Mouse (Mus musculus): ENCODE data around the gene Adcy7.
A peak's percentile ranks its signal among the peaks of the same experiment; 100 is the strongest.

Gene Adcy7

DNA sequence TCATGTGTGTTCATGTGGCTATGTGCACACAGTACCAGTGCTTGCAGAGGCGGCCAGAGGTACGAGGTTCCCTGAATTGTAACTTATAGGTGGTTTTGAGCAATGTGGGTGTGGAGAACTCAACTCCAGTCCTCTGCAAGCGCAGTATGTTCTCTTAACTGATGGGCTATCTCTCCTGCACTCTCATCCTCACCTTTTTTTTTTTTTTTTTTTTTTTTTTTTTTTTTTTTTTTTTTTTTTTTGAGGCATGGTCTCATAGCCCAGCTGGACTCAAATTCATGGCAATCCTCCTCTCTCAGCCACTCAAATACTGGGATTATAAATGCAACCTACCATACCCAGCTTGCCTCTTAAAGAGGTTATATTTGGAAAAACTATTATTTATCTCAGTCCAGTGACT is 58.6 kb downstream of the Adcy7 start:
- no peak for DNase-seq (ENCODE audit: low spot score in 2 of 2)

DNA sequence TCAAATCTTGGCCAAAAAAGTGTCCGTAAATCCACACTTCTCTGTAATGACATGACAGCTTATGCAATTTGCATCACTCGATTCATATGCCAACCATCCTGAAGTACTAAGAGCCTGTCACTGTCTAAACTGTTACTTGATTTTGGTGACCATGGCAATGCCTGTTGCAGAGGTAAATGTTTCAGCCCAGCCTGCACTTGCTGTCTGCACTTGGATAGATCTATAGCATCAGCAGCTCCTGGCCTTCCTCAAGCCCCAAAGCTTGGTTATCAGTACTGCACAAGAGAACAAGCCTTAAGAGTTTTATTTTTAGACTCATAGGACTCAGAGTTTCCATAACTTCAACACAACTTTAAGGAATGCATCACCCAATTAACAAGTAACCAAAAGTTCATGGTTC is 62.2 kb downstream of the Adcy7 start:
- DNase-seq (ENCODE audit: low spot score in 2 of 2): no peak

DNA sequence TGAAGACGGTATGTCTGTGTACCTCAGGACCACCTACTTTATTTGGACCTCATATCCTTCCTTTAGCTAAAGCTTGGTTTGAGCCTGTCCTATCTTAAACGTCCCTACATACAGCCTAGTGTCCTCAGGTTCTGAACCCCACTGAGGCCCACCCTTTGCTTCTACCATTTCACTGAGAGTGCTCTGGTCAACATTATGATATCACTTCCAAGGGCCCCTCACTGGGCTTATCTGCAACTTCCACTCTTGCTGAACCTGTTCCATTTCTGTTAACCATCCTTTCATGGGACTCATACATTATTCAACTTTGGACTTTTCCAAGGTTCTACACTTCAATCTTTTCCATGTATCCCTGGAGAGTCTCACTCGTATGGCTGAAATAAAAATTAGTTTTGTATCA is 62.8 kb downstream of the Adcy7 start:
- no peak for DNase-seq (ENCODE audit: low spot score in 2 of 2)

DNA sequence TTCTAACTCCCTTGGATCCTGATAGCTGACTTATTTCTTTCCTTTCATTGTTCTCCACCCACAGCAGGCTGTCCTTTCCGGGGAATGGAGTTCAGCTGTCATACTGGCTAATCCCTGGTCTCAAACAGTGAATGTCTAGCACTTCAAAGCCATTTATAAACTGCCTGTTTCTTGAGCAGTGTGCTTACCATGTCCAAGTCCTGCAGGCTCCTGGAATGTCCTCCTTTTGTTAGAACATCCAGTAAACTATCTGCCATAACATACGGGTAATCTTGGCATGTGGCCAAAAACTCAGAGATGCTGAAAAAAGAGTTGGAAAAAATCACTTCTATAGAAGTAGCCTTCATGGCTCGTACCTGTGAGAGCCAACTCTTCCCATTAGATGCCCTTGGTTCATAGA is 67.0 kb downstream of the Adcy7 start:
- no peak for DNase-seq (ENCODE audit: low spot score in 2 of 2)

DNA sequence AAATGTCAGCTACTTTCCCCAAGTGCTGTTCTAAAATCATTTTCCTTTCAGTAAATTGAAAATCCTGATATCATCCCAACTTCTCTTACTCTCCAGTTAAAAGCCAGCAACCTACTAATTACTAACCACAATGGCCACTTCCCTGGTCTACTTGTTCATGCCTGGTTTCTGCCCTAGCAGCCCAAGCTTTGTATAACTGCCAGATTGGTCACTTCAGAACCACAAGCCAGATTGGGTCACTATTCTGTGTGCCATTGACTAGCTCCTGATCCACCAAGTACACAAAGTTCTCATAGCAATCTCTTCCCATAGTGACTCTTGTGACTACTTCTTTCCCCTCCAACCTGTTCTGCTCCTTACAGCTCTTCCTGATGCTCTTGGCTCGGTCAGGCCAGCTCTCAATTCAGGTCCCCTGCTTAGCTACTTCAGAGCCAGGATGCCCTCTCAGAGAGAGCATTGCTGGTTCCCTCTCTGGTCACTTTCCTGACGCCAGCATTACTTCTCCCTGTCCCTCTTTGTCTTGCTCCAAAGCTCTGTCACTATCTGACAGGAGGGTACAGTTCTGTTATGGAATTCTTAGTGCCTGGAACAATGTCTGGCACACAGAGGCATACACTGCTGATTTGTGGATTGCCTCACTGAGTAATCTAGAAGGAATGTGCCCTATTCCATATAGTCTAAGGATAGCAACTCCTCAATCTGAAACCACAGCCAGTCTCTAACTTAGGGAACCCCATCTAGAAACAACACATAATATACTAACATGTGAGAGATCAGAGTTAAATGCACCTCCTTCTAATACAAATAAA is 67.9 kb downstream of the Adcy7 start:
- no peak for DNase-seq (ENCODE audit: low spot score in 2 of 2)

DNA sequence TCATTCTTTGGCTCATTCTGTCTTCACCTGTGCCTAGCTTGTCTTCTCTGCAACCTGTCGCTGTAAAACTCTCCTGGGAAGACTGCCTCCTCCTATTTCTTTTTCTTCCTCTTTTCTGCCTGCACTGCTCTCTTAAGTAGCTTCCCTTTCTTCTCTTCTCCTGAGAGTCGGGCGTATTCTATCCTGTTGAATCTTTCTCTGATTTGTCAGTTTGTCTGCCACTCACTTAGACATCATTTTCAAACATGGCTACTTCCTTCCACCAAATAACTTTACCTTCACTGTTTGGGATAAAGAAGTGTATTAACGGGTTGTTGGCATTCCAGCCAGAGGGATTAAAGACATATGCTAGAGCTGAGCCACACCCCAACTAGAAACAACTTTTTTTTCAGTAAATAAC is 69.8 kb downstream of the Adcy7 start:
- no peak for DNase-seq (ENCODE audit: low spot score in 2 of 2)

DNA sequence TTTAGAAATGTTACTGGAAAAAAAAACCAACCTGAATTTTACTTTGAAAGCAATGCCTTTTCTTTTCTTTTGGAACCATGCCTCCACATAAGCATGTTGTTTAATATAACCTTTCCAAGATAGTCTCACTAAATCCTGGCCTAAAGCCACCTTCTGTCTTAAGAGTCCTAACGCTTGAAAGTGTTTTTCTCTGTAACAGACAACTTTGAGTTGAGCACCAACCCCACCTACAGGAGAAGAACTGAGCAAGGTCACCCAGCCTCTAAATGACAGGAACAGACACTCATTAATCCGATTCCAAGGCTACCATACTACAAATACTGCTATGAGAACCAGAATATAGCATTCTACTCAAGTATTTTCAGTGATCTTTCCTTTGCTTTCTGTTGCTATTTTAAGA is 76.8 kb downstream of the Adcy7 start:
- no peak for DNase-seq (ENCODE audit: low spot score in 2 of 2)

DNA sequence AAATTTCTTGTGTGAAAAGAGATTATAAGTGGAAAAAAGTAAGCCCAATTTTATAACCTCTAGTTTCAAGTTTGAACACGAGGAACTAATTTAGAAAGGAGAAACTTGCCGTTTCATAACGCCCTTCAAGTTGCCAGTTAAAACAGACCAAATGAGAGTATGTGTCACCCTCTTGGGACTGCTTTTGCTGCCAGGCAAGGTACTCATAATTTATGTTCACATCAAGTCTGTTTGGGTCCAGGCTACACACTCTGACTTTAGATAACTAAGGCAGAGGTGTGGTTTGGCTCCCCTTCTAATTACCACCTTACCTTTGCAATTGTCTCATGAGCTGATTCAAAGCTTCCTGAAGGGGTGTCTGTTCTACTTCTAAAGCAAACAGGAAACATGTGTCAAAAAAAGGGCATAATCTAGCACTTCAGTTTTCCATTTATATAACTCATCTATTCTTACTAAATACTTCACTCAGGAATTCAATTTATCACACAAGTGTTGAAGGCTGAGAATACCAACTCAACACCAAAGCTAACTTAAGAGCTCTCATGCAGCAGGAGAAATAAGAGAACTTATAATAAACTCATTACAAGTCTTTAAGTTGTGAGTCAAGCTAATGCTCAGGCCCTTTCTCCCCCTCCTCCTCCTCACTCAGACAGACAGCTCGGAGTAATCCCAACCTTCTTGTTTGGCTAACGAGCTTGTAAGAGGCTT is 85.2 kb downstream of the Adcy7 start:
- no peak for DNase-seq (ENCODE audit: low spot score in 2 of 2)

DNA sequence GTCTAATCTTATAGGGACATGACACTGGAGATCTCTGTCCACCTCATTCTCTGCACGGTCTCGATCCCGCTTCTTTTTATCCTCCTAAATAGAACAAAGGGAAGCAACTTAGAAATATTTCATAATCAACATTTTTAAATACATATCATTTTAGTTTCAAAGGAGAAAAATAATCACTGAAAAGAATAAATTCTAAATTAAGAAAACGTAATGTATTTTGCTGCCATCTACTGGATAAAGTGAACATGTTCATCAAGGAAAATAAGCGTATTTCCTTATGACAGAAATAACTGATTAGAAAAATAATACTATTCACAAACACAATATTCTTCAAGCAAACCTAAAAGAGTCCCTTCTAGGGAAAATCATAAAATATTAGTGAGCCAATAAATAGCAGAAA is 85.7 kb downstream of the Adcy7 start:
- DNase-seq (ENCODE audit: low spot score in 2 of 2): no peak

DNA sequence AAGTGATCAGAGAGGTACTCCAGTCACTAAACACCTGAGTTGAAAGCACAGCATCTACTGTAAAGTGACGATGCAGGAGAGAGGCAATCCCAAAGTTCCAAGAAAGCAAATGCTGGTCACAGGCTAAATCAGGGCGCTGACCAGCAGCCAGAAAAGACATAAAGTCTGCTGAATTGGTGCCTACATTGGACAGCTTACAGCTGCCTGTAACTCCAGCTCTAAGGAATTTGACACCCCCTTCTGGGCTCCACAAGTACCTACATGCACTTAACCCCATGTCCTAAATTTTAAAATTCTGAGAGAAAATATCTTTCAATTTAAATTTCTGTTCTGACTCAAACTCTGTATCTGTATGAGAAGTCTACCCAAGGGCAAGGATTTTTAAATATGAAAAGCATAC is 87.8 kb downstream of the Adcy7 start:
- DNase-seq (ENCODE audit: low spot score in 2 of 2): no peak

DNA sequence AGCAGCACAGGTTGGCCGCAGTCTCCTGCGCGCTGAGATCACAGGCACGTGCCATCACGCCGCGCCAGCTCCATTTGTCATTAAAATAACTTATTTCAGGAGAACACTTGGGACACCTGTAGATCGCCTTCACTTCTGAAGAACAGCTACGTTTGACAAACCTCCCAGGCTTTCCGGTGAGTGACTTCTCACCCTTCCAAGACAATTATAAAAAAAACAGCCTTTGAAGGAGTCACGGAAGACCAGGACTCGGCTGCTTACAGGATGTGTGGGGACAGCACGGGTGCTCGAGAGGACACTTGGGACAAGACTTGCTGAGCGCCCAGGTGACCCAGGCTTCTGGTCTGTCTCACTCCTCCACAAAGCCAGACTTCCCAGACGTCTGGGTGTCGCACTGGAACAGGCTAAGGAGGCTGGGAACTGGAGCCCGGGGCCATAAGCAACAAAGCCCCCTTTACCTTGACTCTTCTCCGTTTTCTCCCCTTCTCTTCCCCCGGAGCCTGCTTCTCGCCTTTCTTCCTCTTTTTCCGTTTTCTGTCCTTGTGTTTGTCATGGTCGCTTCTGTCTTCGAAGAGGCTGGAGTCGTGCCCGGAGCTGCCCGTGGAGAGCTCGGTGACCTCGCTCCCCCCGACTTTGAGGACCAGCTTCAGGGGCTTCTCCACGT is 89.0 kb downstream of the Adcy7 start:
- no peak for DNase-seq (ENCODE audit: low spot score in 2 of 2)

DNA sequence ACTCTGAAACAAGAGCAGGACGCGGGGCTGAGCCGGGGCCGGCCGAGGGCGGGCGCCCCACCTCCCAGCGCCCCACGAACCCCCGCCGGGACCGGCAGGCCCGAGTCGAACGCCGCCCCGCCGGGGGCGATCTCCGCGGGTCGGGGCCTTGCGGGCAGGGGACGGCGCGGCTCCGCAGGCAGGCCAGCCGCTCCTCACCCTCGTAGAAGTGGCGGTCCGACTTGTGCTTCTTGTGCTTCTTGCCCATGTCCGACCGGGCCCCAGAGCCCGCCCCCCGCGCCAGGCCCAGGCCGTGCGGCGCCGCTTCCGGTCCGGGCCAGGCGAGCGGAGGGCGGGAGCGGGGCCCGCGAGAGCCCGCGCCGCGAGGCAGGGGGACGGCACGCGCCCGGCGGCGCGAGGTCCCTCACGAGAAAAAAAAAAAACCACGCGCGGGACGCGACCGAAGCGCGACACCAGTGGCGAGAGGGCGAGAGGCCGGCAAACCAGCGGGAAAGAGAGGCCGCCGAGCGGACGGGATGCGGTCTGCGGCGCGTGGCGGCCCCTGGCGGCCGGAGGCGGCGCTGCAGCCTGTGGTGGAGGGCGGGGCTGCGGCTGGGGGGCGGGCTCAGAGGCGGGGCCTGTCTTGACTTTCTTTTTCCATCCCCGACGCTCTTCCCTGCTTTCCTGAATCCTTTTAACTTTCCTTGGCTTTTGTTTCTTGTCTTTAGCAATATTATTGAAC is 89.7 kb downstream of the Adcy7 start, which contains the start of gene Brd7:
TSS of gene Brd7 (minus strand) at position 487 of the 721 bp plus-strand sequence.
- peak; percentile 73 to 79 for DNase-seq (ENCODE audit: low spot score in 2 of 2)

DNA sequence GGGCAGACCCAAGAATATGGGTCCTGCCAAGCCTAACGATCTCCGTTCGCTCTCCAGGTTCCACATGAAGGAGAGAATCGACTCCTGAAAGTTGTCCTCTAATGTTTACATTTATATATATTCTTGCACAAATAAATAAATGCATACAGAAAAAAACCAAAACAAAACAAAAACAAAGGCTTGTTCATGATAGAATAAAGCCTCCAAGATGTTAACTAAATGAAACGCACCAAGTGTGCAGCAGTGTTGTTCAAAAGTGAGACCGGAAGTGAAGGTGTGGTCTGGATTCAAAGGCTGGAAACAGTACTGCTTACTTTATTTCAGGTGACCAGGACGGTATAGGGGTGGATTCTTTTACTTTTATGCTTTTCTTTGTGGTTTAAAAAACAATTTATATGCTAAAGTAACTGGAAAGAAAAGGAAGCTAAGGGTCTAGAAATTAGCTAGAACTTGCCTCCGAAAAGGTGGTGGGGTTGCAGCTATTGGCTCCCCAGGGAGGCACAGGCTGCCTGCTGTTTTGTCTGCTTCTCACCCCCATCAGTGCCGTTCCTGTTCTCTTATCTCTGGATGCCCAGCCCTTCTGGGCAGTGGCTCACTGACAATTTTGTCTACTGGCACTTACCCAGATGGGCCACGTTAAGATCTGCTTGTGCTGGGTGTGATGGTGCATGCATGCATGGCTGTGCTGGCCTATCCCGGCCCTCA is 90.4 kb downstream of the Adcy7 start:
- DNase-seq (ENCODE audit: low spot score in 2 of 2): no peak

DNA sequence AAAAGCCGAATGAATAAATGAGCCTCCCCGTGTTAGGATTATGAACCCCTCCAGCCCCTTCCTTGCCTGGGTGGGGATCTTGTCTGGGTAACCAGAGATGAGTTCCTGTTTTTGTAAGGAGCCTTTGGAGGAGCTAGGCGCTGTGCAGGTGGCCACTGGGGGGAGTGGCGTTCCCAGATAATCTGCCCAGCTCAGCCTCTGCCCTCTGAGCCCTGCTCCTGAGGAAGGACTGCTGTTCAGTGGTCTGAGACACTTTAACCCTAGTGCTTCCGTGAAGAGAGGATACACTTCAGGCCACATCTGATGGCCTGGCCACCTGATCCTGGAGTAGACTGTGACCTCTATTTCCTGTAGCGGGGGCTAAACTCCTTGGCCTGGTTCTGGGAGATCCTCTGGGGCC is 97.0 kb downstream of the Adcy7 start:
- DNase-seq (ENCODE audit: low spot score in 2 of 2): no peak

DNA sequence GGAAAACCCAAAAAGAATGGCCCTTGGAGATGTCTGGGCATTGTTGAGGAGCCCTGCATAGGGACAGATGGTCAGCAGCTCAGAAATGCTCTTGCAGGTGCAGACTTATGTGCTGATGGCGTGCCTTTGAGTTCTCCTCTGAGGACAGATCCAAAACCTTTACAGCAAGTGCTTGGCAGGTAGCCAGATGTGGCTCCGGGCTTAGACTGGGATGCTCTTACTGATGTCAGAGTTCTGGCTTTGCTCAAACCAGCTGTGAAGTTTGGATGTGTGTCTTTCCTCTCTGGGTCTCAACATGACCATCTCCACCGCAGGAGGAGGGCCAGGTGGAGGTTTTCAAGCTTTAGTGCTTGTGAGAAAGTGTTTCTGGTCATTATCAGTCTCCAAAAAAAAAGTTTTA is 97.6 kb downstream of the Adcy7 start:
- no peak for DNase-seq (ENCODE audit: low spot score in 2 of 2)

DNA sequence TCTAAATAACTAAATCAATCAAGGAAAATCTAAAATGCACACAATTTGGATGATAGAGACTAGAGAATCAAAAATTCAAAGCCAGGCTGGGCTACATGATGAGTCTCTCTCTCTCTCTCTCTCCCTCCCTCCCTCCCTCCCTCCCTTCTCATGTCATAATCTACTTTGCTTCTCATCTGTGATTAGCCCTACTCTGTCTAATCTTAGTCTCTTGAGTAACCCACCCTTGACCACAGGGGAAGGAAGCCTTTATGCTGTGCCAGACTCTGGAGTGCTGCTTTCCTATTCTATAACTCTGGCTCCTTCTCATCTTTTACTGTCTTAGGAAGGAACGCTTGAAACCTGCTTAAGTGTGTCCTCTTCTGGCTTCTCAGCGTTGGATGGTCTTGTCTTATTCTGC is 99.3 kb downstream of the Adcy7 start:
- no peak for DNase-seq (ENCODE audit: low spot score in 2 of 2)

DNA sequence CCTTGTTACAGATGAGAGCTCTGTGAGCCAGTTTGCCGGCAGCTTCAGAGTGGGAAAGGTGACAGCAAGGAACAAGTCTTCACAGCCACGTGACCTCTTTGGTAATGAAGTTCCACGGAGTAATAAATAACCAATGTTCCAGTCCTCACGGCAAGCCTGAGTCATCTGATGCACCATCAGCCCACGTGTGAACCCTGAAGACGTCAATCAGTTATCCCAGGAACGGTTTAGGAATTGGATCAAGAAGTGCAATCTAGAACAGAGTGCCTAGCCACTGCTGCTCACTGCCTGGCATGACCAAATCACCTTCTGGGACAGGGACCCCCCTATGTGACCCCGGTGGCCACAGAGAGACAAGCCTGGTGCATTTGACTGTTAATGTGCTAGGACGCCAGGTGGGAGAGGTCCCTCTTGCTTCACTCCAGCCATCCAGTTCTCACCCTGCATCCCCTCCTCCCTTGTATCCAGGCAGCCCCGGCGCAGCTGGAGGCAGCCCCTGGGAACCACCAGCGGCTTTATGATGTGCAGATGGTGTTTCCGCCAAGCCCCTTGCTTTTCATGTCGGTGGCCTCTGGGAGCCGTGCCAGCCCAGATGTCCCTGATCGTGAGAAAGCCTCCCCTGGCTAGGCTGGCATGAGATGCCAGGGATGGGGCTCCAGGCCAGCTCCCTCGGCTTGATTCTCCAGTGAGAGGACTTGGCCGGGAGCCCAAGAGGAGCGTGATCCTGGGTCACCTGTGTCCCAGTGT is 104.8 kb downstream of the Adcy7 start:
- peak; percentile 6 to 28 for DNase-seq (ENCODE audit: low spot score in 2 of 2)

All from frontal cortex, postnatal 25 days (tissue).